Mouse (Mus musculus): ENCODE data around the gene Fam196b.

DNA sequence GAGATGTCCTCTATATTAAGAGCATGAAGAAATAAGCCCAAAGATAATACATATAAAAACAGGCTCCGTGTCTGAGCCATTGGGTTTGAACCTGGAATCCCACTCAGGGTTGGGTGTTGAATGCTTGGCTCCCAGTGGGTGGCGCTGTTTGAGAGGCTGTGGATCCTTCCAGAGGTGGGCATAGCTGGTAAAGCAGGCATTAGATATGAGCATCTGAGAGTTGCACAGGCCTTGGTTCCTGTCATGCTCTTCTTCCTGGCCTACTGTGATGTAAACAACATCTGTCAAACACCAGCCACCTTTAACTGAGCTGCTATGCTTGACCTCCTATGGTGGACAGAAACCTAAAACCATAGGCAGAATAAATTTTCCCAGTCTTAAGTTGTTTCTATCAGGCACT lies 38.7 kb upstream of the Fam196b start:
- TF ChIP-seq CTCF (IDR thresholded peaks at IDR 0.05; ENCODE audit: extremely low read depth, insufficient read length, insufficient replicate concordance, low read depth, low read length) (peak; percentile 14; the same call in 1 of the 2 replicates), POLR2A (IDR thresholded peaks at IDR 0.05; ENCODE audit: low read depth, low read length) (no peak)
